Mouse (Mus musculus): Measurements from ENCODE around the gene Slamf6. TPM values are rescaled to one million over a fixed set of nuclear protein-coding genes. Genes with fewer than 3 reads are reported as not detected.

Gene Slamf6
- polyA plus RNA-seq, 1 experiment, result 17.1 TPM

DNA sequence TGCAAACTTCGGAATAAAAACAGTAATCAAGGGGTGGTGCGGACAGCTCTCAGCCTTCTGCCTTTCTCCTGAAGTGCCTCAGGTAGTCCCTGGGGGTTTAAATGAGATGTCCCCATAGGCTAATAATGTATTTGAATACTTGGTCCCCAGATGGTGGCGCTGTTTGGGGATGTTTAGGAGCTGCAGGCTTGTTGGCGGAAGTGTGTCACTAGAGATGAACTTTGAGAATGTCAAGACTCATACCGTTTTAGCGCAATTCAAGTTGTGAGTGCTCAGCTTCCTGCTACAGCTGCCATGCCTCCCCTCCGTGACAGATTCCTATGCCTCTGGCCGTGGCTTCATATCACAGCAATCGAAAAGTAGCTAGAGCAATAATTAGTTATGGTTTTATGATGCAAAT lies 58.1 kb downstream of the Slamf6 start:
- no peak overlapping the region for H3K4me3 ChIP-seq (ENCODE audit: extremely low read depth, insufficient read depth, insufficient read length)
- no peaks in the 10 kb centered on the region for H3K27me3 ChIP-seq (ENCODE audit: control insufficient read depth, insufficient read depth, low read length)
- H3K27ac ChIP-seq (ENCODE audit: insufficient read depth, low read length), result no peak overlapping the region
- 87% methylated on average over 9 of the region's 9 CpGs for WGBS
- H3K36me3 ChIP-seq (ENCODE audit: control insufficient read depth, insufficient read depth, low read length), result no peaks in the 10 kb centered on the region
- H3K4me1 ChIP-seq (ENCODE audit: control insufficient read depth, insufficient read depth, insufficient read length), result no peaks in the 10 kb centered on the region
- DNase-seq (ENCODE audit: low read depth in 1 of 2, low spot score in 2 of 2), result no peak
- TF ChIP-seq POLR2A (IDR thresholded peaks at IDR 0.05; ENCODE audit: low read depth, low read length) (no peak), CTCF (IDR thresholded peaks at IDR 0.05; ENCODE audit: extremely low read depth, insufficient read depth, insufficient read length, insufficient replicate concordance) (no peak)

DNA sequence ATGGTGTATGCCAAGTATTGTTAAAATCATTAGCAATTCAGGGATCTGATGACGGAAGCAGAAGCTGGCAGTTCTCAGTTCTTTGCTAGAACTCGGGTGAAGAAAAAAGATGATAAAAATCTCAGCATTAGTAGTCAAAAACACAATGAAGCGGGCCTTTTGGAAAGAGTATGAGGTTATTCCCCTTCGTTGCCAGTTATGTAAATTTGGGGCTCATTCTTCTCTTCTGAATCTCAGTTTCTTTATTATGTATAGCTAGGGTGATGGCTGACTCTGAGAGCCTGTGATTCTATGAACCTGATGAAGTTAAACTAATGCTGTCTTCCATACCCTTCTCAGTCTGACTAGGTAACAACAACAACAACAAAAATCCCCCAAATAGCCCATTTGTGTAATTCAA lies 58.5 kb downstream of the Slamf6 start:
- WGBS, result 60% methylated on average over 4 of the region's 4 CpGs
- TF ChIP-seq POLR2A (IDR thresholded peaks at IDR 0.05; ENCODE audit: low read depth, low read length), result no peak
- no peak for TF ChIP-seq CTCF (IDR thresholded peaks at IDR 0.05; ENCODE audit: extremely low read depth, insufficient read depth, insufficient read length, insufficient replicate concordance)
- Histone ChIP-seq H3K4me3 (ENCODE audit: extremely low read depth, insufficient read depth, insufficient read length) (no peak overlapping the region), H3K27me3 (ENCODE audit: control insufficient read depth, insufficient read depth, low read length) (no peaks in the 10 kb centered on the region), H3K27ac (ENCODE audit: insufficient read depth, low read length) (no peak overlapping the region), H3K36me3 (ENCODE audit: control insufficient read depth, insufficient read depth, low read length) (no peaks in the 10 kb centered on the region), H3K4me1 (ENCODE audit: control insufficient read depth, insufficient read depth, insufficient read length) (no peaks in the 10 kb centered on the region)
- no peak for DNase-seq (ENCODE audit: low read depth in 1 of 2, low spot score in 2 of 2)

DNA sequence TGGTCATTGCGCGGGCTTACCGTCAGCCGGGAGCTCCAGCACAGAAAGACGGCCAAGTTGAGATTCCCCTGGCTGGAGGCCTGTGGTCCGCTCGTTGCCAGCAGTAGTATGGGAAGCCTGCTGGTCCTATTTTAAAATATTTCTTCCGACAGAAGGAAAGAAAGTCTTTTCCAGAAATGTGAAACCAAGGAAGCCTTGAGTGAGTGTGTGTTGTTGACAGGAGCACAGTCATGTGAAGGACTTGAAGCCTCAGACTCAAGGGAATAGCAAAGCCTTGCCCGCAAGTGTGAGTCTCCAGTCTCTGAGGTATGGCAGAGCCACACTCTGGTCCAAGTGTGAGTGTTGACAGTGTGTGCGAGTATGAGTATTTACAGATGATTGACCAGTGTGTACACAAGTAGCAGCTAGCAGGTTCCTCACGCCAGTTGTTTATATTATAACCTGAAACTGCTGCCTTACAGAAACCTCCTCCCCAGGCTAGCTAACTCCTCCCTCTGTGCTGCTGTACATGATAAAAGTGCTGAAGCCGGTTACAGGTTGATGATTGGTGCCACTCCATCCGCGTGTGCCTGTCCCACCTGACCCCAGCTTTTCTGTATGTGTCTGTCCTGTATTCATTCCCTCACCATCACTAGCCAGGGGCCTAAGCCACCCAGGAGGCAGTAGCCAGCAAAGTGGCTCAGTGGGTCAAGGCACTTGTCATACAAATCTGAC lies 59.7 kb downstream of the Slamf6 start:
- TF ChIP-seq POLR2A (IDR thresholded peaks at IDR 0.05; ENCODE audit: low read depth, low read length), result no peak
- TF ChIP-seq CTCF (IDR thresholded peaks at IDR 0.05; ENCODE audit: extremely low read depth, insufficient read depth, insufficient read length, insufficient replicate concordance), result no peak
- WGBS, result 93% methylated on average over 14 of the region's 14 CpGs
- H3K27ac ChIP-seq (ENCODE audit: insufficient read depth, low read length), result no peak overlapping the region
- no peaks in the 10 kb centered on the region for H3K4me1 ChIP-seq (ENCODE audit: control insufficient read depth, insufficient read depth, insufficient read length)
- H3K27me3 ChIP-seq (ENCODE audit: control insufficient read depth, insufficient read depth, low read length), result no peaks in the 10 kb centered on the region
- DNase-seq (ENCODE audit: low read depth in 1 of 2, low spot score in 2 of 2), result no peak
- no peaks in the 10 kb centered on the region for H3K36me3 ChIP-seq (ENCODE audit: control insufficient read depth, insufficient read depth, low read length)
- no peak overlapping the region for H3K4me3 ChIP-seq (ENCODE audit: extremely low read depth, insufficient read depth, insufficient read length)

DNA sequence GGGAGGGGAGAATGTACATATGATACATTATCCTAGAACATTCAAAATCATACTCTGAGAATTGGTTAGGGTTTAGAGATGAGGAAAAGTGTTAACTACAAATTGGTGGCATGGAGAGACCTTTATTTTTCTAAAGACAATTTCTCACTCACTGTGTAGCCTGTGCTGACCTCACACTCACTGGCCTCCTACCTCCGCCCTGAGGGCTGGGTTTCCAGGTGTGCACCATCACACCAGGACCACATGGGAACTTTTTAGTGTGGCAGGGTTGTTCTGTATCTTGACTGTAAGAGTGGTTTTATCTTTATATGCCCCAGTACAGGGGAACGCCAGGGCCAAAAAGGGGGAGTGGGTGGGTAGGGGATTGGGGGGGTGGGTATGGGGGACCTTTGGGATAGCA lies 60.6 kb downstream of the Slamf6 start:
- WGBS, result 87% methylated on average over 2 of the region's 2 CpGs
- TF ChIP-seq CTCF (IDR thresholded peaks at IDR 0.05; ENCODE audit: extremely low read depth, insufficient read depth, insufficient read length, insufficient replicate concordance), result no peak
- no peak for TF ChIP-seq POLR2A (IDR thresholded peaks at IDR 0.05; ENCODE audit: low read depth, low read length)
- no peak for DNase-seq (ENCODE audit: low read depth in 1 of 2, low spot score in 2 of 2)

DNA sequence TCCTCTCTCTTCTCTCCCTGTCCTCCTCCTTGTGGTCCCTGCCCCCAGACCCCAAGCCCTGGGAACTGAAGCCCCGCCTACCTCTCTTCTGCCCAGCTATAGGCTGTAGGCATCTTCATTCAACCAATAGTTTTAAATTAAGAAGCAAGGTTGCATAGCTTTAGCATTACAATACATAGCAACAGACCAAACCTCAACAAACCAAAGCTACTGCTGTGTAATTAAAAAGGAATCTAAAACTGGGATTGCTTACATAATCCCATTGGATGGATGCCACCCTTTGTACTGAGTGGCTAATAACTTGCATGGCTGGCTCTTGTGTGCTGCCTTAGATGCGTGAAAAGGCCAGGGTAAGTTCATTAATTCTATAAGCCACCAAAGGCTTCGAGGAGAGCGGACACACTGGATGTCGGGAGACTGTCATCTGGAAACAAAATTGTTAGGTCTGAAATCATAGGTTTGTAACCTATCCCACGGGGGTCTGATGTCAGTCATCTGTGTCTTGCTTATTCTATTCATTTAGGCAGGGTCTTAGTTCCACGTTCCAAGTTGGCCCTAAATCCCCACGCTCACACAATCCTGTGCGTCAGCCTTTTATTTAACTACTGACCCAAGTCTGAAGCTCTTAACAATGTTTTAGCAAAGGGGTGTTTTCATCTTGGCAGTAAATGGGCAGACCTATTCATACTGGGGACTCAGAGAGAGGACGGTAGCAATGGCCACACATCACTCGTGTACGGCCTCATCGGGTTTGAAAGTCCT lies 62.8 kb downstream of the Slamf6 start:
- no peak overlapping the region for H3K27ac ChIP-seq (ENCODE audit: insufficient read depth, low read length)
- no peak for TF ChIP-seq POLR2A (IDR thresholded peaks at IDR 0.05; ENCODE audit: low read depth, low read length)
- no peak for TF ChIP-seq CTCF (IDR thresholded peaks at IDR 0.05; ENCODE audit: extremely low read depth, insufficient read depth, insufficient read length, insufficient replicate concordance)
- 92% methylated on average over 13 of the region's 13 CpGs for WGBS
- no peaks in the 10 kb centered on the region for H3K36me3 ChIP-seq (ENCODE audit: control insufficient read depth, insufficient read depth, low read length)
- peaks cover 3% of the 10 kb centered on the region; the same call in 1 of the 2 replicates for H3K4me1 ChIP-seq (ENCODE audit: control insufficient read depth, insufficient read depth, insufficient read length)
- DNase-seq (ENCODE audit: low read depth in 1 of 2, low spot score in 2 of 2), result no peak
- H3K27me3 ChIP-seq (ENCODE audit: control insufficient read depth, insufficient read depth, low read length), result no peaks in the 10 kb centered on the region
- H3K4me3 ChIP-seq (ENCODE audit: extremely low read depth, insufficient read depth, insufficient read length), result no peak overlapping the region

More for the DNA sequence above, 60.6 kb downstream of the Slamf6 start:
- Histone ChIP-seq H3K4me1 (ENCODE audit: control insufficient read depth, insufficient read depth, insufficient read length) (peaks cover 3% of the 10 kb centered on the region; the same call in 1 of the 2 replicates), H3K27me3 (ENCODE audit: control insufficient read depth, insufficient read depth, low read length) (no peaks in the 10 kb centered on the region), H3K4me3 (ENCODE audit: extremely low read depth, insufficient read depth, insufficient read length) (no peak overlapping the region), H3K27ac (ENCODE audit: insufficient read depth, low read length) (no peak overlapping the region), H3K36me3 (ENCODE audit: control insufficient read depth, insufficient read depth, low read length) (no peaks in the 10 kb centered on the region)

DNA sequence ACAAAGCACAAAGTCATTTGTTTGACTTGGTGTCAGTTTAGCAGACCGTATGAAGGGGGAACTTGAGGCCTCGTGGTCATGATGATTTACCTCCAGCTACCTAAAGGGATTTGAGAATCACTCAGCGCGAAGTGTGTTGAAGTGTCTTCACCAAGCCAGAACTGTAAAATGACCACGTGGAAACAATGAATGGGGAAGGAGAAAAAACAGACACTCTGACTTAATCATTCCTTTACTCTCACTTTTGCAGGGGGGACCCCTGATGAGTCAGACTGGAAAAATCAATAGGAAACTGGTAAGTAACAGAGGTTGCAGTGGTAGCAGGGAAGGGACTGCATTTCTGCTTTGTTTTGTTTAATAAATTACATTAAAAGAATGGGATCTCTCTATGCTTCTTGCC lies 64.9 kb downstream of the Slamf6 start:
- no peak for DNase-seq (ENCODE audit: low read depth in 1 of 2, low spot score in 2 of 2)
- WGBS, result 38% methylated on average over 5 of the region's 5 CpGs
- TF ChIP-seq POLR2A (IDR thresholded peaks at IDR 0.05; ENCODE audit: low read depth, low read length) (no peak), CTCF (IDR thresholded peaks at IDR 0.05; ENCODE audit: extremely low read depth, insufficient read depth, insufficient read length, insufficient replicate concordance) (no peak)

More for the DNA sequence above, 64.9 kb downstream of the Slamf6 start:
- Histone ChIP-seq H3K36me3 (ENCODE audit: control insufficient read depth, insufficient read depth, low read length) (no peaks in the 10 kb centered on the region), H3K27ac (ENCODE audit: insufficient read depth, low read length) (no peak overlapping the region), H3K4me1 (ENCODE audit: control insufficient read depth, insufficient read depth, insufficient read length) (peaks cover 3% of the 10 kb centered on the region; the same call in 1 of the 2 replicates), H3K27me3 (ENCODE audit: control insufficient read depth, insufficient read depth, low read length) (no peaks in the 10 kb centered on the region), H3K4me3 (ENCODE audit: extremely low read depth, insufficient read depth, insufficient read length) (no peak overlapping the region)

Measured in spleen, adult 2 months (tissue).